Mouse (Mus musculus): ENCODE data around the gene Ncor2. TPM values are rescaled to one million over a fixed set of nuclear protein-coding genes. Genes with fewer than 3 reads are reported as not detected.

The Ncor2 gene
- total RNA-seq, 1 experiment, result 19.9 TPM

DNA sequence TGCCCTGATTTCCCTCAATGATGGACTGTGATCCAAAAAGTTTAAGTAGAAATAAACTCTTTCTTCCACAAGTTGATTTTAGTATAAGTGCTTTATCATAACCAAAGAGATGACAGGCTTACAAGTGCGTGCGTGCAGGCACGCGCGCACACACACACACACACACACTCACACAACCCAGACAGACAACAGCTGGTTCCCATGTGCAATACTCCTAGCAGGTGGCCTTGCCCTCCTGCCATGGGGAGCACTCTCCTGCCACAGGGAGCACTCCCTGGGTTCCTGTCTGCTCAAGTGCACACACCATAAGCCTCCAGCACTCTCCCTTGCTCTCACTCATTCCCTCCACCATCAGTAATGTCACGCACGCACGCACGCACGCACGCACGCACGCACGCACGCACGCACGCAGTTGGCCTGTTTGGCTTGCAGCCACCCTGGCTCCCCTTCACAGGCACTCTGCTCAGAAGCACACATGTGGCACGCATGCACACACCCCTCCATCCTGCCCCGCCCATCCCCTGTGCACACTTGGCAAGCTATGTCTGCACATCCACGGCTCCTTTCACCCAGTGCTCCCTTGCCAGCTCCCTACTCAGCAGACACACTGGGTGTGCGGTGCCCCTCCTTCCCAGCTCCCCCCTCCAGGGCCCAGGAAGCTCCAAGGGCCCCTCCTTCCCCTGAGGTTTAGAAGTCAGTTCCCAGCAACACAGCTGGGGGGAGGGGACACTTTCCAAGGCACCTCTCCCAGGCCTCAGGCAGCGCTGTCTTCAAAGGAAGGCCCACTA lies 22.4 kb downstream of the Ncor2 start:
- no peak overlapping the region for H3K4me3 ChIP-seq (ENCODE audit: insufficient read depth in 1 of 2, low read depth in 1 of 2, low read length in 2 of 2, poor library complexity in 1 of 2, severe bottlenecking in 1 of 2)
- H3K4me1 ChIP-seq (ENCODE audit: control insufficient read depth in 2 of 2, insufficient read depth in 2 of 2, low read length in 2 of 2, poor library complexity in 1 of 2), result peaks cover 2 to 77% of the 10 kb centered on the region in 2 experiments
- H3K9me3 ChIP-seq (ENCODE audit: control insufficient read depth, insufficient read depth, low read depth, low read length), result no peaks in the 10 kb centered on the region
- 0 out of 2 replicates have a peak, but pooled peaks cover 3% of the 10 kb centered on the region for H3K36me3 ChIP-seq (ENCODE audit: control insufficient read depth, insufficient read depth, low read length, poor library complexity, severe bottlenecking)
- in situ Hi-C loops (cut with MboI; ENCODE audit: low sequenced_read_pairs in 2 of 2, unreplicated experiment in 2 of 2), result no loop called here
- no peak overlapping the region for H3K9ac ChIP-seq (ENCODE audit: insufficient read depth, low read depth, low read length, poor library complexity, severe bottlenecking)
- H3K27ac ChIP-seq (ENCODE audit: insufficient read depth, low read depth, low read length, poor library complexity, severe bottlenecking), result no peak overlapping the region
- DNase-seq (ENCODE audit: low read depth, low spot score), result peak; percentile 69
- no peak for TF ChIP-seq CHD2 (IDR thresholded peaks at IDR 0.05; ENCODE audit: low read depth, low read length)

DNA sequence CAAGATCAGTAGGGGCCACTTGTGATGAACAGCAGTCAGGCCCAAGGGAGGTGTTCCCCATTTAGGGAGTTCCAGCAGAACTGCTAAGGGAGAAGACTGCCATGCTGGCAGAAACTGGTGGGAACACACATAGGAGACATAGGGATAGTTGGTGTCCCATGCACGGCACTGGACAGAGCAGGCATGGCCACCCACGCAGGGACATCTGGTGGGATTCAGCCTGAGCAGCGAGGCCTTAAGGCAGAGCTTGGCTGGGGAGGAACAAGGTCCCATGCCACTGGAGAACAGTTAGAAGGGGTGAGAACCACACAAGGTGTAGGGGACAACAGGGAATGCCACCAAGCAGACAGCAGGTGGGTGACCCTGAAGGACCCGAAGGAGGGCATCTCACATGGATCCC lies 23.6 kb downstream of the Ncor2 start:
- Histone ChIP-seq H3K27ac (ENCODE audit: insufficient read depth, low read depth, low read length, poor library complexity, severe bottlenecking) (no peak overlapping the region), H3K4me1 (ENCODE audit: control insufficient read depth in 2 of 2, insufficient read depth in 2 of 2, low read length in 2 of 2, poor library complexity in 1 of 2) (peaks cover 2 to 80% of the 10 kb centered on the region in 2 experiments), H3K9ac (ENCODE audit: insufficient read depth, low read depth, low read length, poor library complexity, severe bottlenecking) (no peak overlapping the region), H3K36me3 (ENCODE audit: control insufficient read depth, insufficient read depth, low read length, poor library complexity, severe bottlenecking) (0 out of 2 replicates have a peak, but pooled peaks cover 3% of the 10 kb centered on the region), H3K4me3 (ENCODE audit: insufficient read depth in 1 of 2, low read depth in 1 of 2, low read length in 2 of 2, poor library complexity in 1 of 2, severe bottlenecking in 1 of 2) (no peak overlapping the region), H3K9me3 (ENCODE audit: control insufficient read depth, insufficient read depth, low read depth, low read length) (no peaks in the 10 kb centered on the region)
- in situ Hi-C loops (cut with MboI; ENCODE audit: low sequenced_read_pairs in 2 of 2, unreplicated experiment in 2 of 2), result no loop called here
- DNase-seq (ENCODE audit: low read depth, low spot score), result no peak
- TF ChIP-seq HCFC1 (IDR thresholded peaks at IDR 0.05; ENCODE audit: borderline replicate concordance, insufficient read depth, low read length), result no peak
- no peak for TF ChIP-seq ZNF384 (IDR thresholded peaks at IDR 0.05; ENCODE audit: low read depth, low read length)
- TF ChIP-seq ZC3H11A (IDR thresholded peaks at IDR 0.05; ENCODE audit: borderline replicate concordance, low read depth, low read length), result no peak
- TF ChIP-seq CHD2 (IDR thresholded peaks at IDR 0.05; ENCODE audit: low read depth, low read length), result no peak
- TF ChIP-seq MAFK (IDR thresholded peaks at IDR 0.05; ENCODE audit: insufficient read depth, low read depth, low read length), result no peak

DNA sequence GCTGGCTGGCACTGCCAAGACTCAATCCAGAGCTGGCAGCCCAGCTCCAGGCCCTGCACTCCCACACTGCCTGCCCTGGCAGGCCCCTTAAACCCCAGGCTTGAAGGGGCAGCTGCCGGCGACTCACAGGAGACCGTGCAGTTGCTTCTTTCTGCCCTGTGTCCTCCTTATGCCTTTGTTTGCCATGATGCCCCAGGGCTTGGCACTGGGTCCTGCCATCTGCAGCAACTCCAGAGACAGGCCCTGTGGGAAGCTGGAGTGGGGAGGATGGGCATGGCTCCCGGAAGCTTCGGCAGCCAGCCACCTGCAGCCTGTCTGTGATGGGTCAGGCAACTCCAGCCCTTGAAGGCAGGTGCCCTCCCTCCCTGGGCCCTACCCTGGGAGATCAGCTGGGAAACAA lies 24.0 kb downstream of the Ncor2 start:
- Histone ChIP-seq H3K4me3 (ENCODE audit: insufficient read depth in 1 of 2, low read depth in 1 of 2, low read length in 2 of 2, poor library complexity in 1 of 2, severe bottlenecking in 1 of 2) (no peak overlapping the region), H3K36me3 (ENCODE audit: control insufficient read depth, insufficient read depth, low read length, poor library complexity, severe bottlenecking) (0 out of 2 replicates have a peak, but pooled peaks cover 3% of the 10 kb centered on the region), H3K4me1 (ENCODE audit: control insufficient read depth in 2 of 2, insufficient read depth in 2 of 2, low read length in 2 of 2, poor library complexity in 1 of 2) (peaks cover 2 to 75% of the 10 kb centered on the region in 2 experiments), H3K9me3 (ENCODE audit: control insufficient read depth, insufficient read depth, low read depth, low read length) (no peaks in the 10 kb centered on the region), H3K9ac (ENCODE audit: insufficient read depth, low read depth, low read length, poor library complexity, severe bottlenecking) (no peak overlapping the region), H3K27ac (ENCODE audit: insufficient read depth, low read depth, low read length, poor library complexity, severe bottlenecking) (no peak overlapping the region)
- in situ Hi-C loops (cut with MboI; ENCODE audit: low sequenced_read_pairs in 2 of 2, unreplicated experiment in 2 of 2), result no loop called here
- no peak for TF ChIP-seq ZC3H11A (IDR thresholded peaks at IDR 0.05; ENCODE audit: borderline replicate concordance, low read depth, low read length)
- TF ChIP-seq MAFK (IDR thresholded peaks at IDR 0.05; ENCODE audit: insufficient read depth, low read depth, low read length), result no peak
- no peak for TF ChIP-seq ZNF384 (IDR thresholded peaks at IDR 0.05; ENCODE audit: low read depth, low read length)
- TF ChIP-seq CHD2 (IDR thresholded peaks at IDR 0.05; ENCODE audit: low read depth, low read length), result no peak
- TF ChIP-seq HCFC1 (IDR thresholded peaks at IDR 0.05; ENCODE audit: borderline replicate concordance, insufficient read depth, low read length), result no peak
- no peak for DNase-seq (ENCODE audit: low read depth, low spot score)

DNA sequence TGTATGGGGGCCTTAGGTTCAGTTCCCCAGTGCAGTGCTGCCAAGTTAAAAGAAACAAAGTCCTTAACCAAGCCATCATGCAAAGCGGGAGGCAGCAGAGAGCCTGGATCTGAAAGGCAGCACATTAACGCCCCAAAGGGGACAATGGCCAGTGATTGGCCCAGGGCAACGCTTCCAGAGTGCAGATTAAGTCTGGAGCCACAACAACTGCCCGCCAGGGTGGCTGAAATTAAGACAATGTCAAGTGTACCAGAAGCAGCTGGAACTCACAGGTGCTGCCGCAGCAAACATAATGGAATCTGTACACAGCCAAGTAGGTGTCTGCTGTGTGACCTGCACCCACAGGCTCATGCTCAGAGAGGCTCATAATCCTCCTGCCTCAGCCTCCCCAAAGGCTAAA lies 24.8 kb downstream of the Ncor2 start:
- in situ Hi-C loops (cut with MboI; ENCODE audit: low sequenced_read_pairs in 2 of 2, unreplicated experiment in 2 of 2), result no loop called here
- DNase-seq (ENCODE audit: low read depth, low spot score), result no peak
- TF ChIP-seq ZC3H11A (IDR thresholded peaks at IDR 0.05; ENCODE audit: borderline replicate concordance, low read depth, low read length), result no peak
- no peak for TF ChIP-seq ZNF384 (IDR thresholded peaks at IDR 0.05; ENCODE audit: low read depth, low read length)
- no peak for TF ChIP-seq HCFC1 (IDR thresholded peaks at IDR 0.05; ENCODE audit: borderline replicate concordance, insufficient read depth, low read length)
- no peak for TF ChIP-seq CHD2 (IDR thresholded peaks at IDR 0.05; ENCODE audit: low read depth, low read length)
- TF ChIP-seq MAFK (IDR thresholded peaks at IDR 0.05; ENCODE audit: insufficient read depth, low read depth, low read length), result no peak
- peaks cover 2 to 68% of the 10 kb centered on the region in 2 experiments for H3K4me1 ChIP-seq (ENCODE audit: control insufficient read depth in 2 of 2, insufficient read depth in 2 of 2, low read length in 2 of 2, poor library complexity in 1 of 2)
- H3K36me3 ChIP-seq (ENCODE audit: control insufficient read depth, insufficient read depth, low read length, poor library complexity, severe bottlenecking), result 0 out of 2 replicates have a peak, but pooled peaks cover 3% of the 10 kb centered on the region
- H3K27ac ChIP-seq (ENCODE audit: insufficient read depth, low read depth, low read length, poor library complexity, severe bottlenecking), result no peak overlapping the region
- no peaks in the 10 kb centered on the region for H3K9me3 ChIP-seq (ENCODE audit: control insufficient read depth, insufficient read depth, low read depth, low read length)
- no peak overlapping the region for H3K9ac ChIP-seq (ENCODE audit: insufficient read depth, low read depth, low read length, poor library complexity, severe bottlenecking)
- no peak overlapping the region for H3K4me3 ChIP-seq (ENCODE audit: insufficient read depth in 1 of 2, low read depth in 1 of 2, low read length in 2 of 2, poor library complexity in 1 of 2, severe bottlenecking in 1 of 2)
